Mouse (Mus musculus): Measurements from ENCODE around the gene Mcm5. TPM values are rescaled to one million over a fixed set of nuclear protein-coding genes. Genes with fewer than 3 reads are reported as not detected.

The Mcm5 gene
- polyA plus RNA-seq, 1 experiment from 2014 or later = 327 TPM

GRCm38 (mm10) chr8:75082181-75082805 is 27.1 kb upstream of the Mcm5 start:
- peaks cover 11% of the 10 kb centered on the region for H3K4me1 ChIP-seq
- no peak overlapping the region for H3K4me3 ChIP-seq
- H3K27me3 ChIP-seq (ENCODE audit: low read depth, poor library complexity, severe bottlenecking) = no peaks in the 10 kb centered on the region
- no peaks in the 10 kb centered on the region for H3K9me3 ChIP-seq (replicated peaks)
- 83% methylated on average over 6 of the region's 6 CpGs for WGBS
- DNase-seq (ENCODE audit: low spot score) = no peak
- H3K27ac ChIP-seq (replicated peaks) = no peak overlapping the region
- H3K36me3 ChIP-seq = no peaks in the 10 kb centered on the region

DNA sequence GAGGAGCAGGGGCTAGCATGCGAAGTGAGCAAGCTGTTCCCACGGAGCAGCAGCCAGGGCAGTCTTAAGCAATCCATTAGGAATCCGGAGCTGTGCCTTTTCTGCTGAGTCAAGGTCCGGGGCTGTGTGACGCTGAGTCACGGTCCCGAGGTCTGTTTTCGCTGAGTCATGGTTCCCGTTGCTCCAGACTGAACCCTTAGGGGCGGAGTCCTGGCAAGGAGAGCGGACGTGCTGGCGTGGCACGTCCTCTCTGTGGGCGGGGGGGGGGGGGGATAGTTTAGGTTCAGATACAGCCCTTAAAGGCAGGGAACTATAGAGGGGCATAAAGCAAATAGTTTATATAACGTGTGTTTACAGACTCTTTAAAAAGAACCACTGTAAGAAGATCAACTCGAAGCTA is 25.5 kb upstream of the Mcm5 start:
- H3K27ac ChIP-seq (replicated peaks) = peak overlapping the region; percentile 39
- no peaks in the 10 kb centered on the region for H3K27me3 ChIP-seq (ENCODE audit: low read depth, poor library complexity, severe bottlenecking)
- 7% methylated on average over 17 of the region's 17 CpGs for WGBS
- DNase-seq (ENCODE audit: low spot score) = peak; percentile 90
- no peaks in the 10 kb centered on the region for H3K36me3 ChIP-seq
- no peaks in the 10 kb centered on the region for H3K9me3 ChIP-seq (replicated peaks)
- H3K4me1 ChIP-seq = peaks cover 11% of the 10 kb centered on the region
- H3K4me3 ChIP-seq = peak overlapping the region; percentile 42

DNA sequence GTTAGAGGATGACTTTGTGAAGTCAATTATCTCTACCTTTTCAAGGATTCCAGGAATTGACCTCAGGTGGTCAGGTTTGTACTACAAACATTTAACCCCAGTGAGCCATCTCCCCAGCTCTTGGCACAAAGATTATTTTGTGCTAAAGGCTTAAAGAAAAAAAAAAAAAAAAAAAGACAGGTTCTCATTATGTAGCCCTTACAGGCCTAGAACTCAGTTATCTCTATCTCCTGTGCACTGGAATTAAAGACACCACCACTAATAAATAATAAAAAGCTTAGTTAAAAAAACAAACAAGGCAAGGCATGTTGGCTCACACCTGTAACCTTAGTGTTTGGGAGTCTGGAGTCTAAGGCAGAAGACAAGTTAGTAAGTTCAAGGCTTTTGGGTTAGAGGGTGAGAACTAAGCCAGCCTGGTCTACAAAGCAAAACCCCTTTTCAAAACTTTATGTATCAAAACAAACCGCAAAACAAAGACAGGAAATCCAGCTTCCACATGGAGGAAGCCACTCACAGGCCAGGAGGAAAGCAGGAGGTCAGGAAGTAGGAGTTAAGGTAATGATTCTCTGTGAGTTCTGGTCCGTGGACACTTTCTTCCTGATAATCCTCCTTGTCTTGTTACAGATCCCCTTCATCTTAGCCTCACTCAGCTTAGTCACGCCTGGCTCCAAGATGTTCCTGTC is 24.8 kb upstream of the Mcm5 start:
- peak overlapping the region; percentile 39; the same call in 1 of the 2 replicates for H3K27ac ChIP-seq (replicated peaks)
- 80% methylated on average over 3 of the region's 3 CpGs for WGBS

DNA sequence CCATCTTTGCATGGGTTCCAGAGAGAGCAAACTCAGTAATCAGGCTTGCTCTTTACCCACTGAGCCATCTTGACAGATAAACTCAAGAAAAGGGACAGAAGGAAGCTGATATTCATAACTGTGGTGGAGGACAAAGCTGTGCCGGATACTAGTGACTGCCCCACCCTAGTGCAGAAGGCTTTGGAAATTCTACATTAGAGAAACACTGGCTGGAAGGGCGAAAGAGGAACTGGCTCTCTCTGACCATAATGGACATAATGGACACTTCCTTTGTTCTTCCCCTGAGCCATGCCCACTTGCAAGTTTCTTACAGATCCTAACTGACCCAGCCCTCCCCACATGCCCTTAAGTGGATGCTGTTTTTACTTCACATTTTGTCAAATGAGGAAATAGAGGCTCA is 23.4 kb upstream of the Mcm5 start:
- DNase-seq (ENCODE audit: low spot score) = no peak
- 88% methylated on average over 2 of the region's 2 CpGs for WGBS
- Histone ChIP-seq H3K4me3 (no peak overlapping the region), H3K4me1 (peaks cover 23% of the 10 kb centered on the region), H3K27ac (replicated peaks) (no peak overlapping the region), H3K9me3 (replicated peaks) (no peaks in the 10 kb centered on the region), H3K27me3 (ENCODE audit: low read depth, poor library complexity, severe bottlenecking) (no peaks in the 10 kb centered on the region), H3K36me3 (no peaks in the 10 kb centered on the region)

More for the DNA sequence above, 24.8 kb upstream of the Mcm5 start:
- Histone ChIP-seq H3K36me3 (no peaks in the 10 kb centered on the region), H3K9me3 (replicated peaks) (no peaks in the 10 kb centered on the region), H3K27me3 (ENCODE audit: low read depth, poor library complexity, severe bottlenecking) (no peaks in the 10 kb centered on the region), H3K4me3 (no peak overlapping the region), H3K4me1 (peaks cover 18% of the 10 kb centered on the region)
- no peak for DNase-seq (ENCODE audit: low spot score)

DNA sequence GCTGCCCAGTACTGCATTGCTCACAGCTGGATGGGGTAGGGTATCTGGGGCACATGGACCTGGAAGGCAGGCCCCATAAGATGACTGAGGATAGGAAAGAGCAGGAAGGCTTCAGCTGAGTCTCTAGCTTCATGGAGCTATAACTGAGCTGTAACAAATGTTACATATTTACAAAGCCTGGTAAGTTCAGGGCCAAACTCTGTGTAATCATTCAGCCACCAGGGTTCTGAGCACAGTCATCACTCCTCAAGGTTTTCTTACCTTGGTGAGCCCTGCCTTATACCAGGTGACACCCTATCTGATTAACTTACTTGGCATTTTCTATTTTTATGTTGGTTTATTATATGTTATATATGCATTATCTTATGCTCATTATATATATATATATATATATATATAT is 22.2 kb upstream of the Mcm5 start:
- DNase-seq (ENCODE audit: low spot score) = no peak
- H3K4me3 ChIP-seq = no peak overlapping the region
- peaks cover 23% of the 10 kb centered on the region for H3K4me1 ChIP-seq
- H3K27me3 ChIP-seq (ENCODE audit: low read depth, poor library complexity, severe bottlenecking) = peaks cover 1% of the 10 kb centered on the region; the same call in 1 of the 2 replicates
- no peak overlapping the region for H3K27ac ChIP-seq (replicated peaks)
- H3K36me3 ChIP-seq = no peaks in the 10 kb centered on the region
- H3K9me3 ChIP-seq (replicated peaks) = no peaks in the 10 kb centered on the region

DNA sequence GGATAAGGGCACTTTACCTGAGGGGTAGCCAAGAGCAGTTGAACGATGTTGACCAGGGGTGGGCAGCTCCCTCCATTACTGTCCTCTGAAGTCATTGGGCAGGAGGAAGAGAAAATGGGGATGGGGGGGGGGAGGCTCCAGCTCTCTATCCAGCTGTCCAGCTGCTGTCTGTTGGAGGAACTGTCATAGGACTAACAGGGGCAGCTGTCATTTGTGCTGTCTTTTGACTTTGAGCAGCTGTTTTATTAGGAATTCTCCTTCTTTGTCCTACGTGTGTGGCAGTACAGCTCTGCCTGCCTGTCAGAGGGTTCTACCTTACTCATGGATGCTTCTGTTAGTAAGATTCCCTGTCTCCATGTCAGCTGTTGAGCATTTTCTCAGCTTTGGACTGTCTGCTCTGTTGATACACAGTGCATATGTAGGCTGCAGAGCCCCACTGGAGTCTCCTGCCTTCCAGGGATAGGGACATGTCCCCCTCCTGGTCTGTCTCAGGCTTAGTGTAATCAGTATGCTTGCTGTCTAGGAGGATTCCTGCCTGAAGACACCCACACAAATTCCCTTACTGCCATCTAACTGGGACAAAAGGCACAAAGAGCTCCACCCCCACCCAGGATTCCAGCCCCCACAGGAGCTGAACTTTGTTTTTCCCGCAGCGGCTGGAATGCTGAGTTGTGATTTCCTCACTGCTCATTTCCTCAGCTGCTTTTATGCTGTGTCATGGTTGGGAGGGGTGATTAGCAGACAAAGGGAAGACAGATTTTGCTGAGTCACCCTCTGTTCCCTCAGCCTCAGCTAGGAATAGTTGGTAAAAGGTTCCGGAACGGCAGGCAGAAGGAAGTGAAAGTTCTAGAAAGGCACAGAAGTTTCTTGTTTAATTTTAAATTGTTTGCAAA is 20.1 kb upstream of the Mcm5 start:
- Histone ChIP-seq H3K27ac (replicated peaks) (peak overlapping the region; percentile 64), H3K4me3 (no peak overlapping the region), H3K27me3 (ENCODE audit: low read depth, poor library complexity, severe bottlenecking) (peaks cover 9% of the 10 kb centered on the region; the same call in 1 of the 2 replicates), H3K9me3 (replicated peaks) (no peaks in the 10 kb centered on the region), H3K36me3 (no peaks in the 10 kb centered on the region), H3K4me1 (peaks cover 27% of the 10 kb centered on the region)
- WGBS = 44% methylated on average over 6 of the region's 6 CpGs
- DNase-seq (ENCODE audit: low spot score) = peak; percentile 59

DNA sequence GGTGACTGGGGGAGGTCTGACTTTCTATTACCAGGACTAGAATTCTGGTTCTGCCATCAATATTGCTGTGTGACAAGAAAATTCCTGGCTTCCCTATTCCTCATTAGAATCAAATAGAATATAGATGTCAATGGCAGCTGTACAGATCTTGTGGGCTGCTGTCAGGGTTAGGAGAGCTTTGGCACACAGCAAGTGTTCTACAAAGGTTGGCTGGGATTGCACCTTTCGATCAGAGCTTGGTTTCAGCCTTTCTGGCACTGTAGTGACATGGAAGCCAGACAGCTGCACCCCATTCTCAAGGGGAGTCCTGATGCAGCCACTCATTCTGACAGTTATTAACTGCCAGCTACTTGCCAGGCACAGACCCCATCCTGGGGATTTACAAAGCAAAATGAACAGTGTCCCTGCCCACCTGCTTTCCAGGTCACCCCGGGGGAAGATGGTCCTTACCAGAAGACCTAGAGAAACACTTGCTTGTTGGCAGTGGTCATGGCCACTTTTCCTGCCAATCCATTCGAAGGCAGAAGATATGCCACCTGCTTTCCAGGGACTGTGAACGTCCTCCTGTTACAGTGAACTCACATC is 18.5 kb upstream of the Mcm5 start:
- 92% methylated on average over 4 of the region's 4 CpGs for WGBS
- Histone ChIP-seq H3K27ac (replicated peaks) (no peak overlapping the region), H3K27me3 (ENCODE audit: low read depth, poor library complexity, severe bottlenecking) (peaks cover 9% of the 10 kb centered on the region; the same call in 1 of the 2 replicates), H3K9me3 (replicated peaks) (no peaks in the 10 kb centered on the region), H3K4me1 (peaks cover 27% of the 10 kb centered on the region), H3K36me3 (no peaks in the 10 kb centered on the region), H3K4me3 (no peak overlapping the region)
- no peak for DNase-seq (ENCODE audit: low spot score)

DNA sequence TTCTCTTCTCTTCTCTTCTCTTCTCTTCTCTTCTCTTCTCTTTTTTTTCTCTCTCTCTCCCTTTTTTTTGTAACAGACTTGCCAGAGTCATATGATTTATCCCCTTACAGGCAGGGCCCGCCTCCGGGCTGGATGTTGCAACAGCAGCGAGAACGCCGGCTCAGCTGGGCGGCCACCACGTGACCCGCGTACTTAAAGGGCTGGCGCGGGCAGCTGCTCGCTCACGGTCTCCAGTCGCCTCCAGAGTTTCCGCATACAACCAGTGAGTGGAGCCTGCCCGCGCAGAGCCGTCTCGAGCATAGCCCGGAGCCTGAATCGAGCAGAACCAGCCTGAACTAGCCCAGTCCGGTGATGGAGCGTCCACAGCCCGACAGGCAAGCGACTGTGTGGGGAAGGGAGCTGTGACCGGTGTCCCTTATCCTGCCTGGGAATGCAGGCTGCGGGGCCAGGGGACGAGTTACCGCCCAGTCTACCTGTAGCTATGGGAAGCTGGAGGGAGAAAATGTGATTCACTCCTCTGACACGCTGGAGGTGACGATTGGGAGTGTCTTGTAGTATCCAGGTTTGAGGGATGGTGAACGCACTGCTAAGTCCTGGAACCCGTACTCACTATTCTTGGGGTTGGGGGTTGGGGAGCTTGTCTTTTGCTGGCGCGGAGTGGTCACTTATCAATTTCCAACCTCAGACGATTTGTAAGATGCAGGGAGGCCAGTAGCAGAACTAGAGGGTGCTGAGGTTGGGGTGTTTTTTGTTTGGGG is 15.8 kb upstream of the Mcm5 start, which contains the start of gene Hmox1:
TSS of gene Hmox1 (plus strand) at position 223 of the 758 bp plus-strand sequence.
- WGBS = under 1% methylated on average over 36 of the region's 36 CpGs
- H3K4me3 ChIP-seq = peak within 1 kb of the TSS; percentile 78
- H3K27ac ChIP-seq (replicated peaks) = peak within 1 kb of the TSS; percentile 84

GRCm38 (mm10) chr8:75102956-75103355 is 6.4 kb upstream of the Mcm5 start:
- no peak overlapping the region for H3K4me3 ChIP-seq
- no peak for DNase-seq (ENCODE audit: low spot score)
- H3K27me3 ChIP-seq (ENCODE audit: low read depth, poor library complexity, severe bottlenecking) = no peaks in the 10 kb centered on the region
- H3K9me3 ChIP-seq (replicated peaks) = no peaks in the 10 kb centered on the region
- peaks cover 10% of the 10 kb centered on the region for H3K4me1 ChIP-seq
- H3K27ac ChIP-seq (replicated peaks) = no peak overlapping the region
- peaks cover 14% of the 10 kb centered on the region for H3K36me3 ChIP-seq
- 88% methylated on average over 4 of the region's 4 CpGs for WGBS

More for the DNA sequence above, 15.8 kb upstream of the Mcm5 start, which contains the start of gene Hmox1:
- DNase-seq (ENCODE audit: low spot score) = peak; percentile 92
- peaks cover 27% of the 10 kb centered on the region for H3K4me1 ChIP-seq
- no peaks in the 10 kb centered on the region for H3K9me3 ChIP-seq (replicated peaks)
- H3K27me3 ChIP-seq (ENCODE audit: low read depth, poor library complexity, severe bottlenecking) = peaks cover 9% of the 10 kb centered on the region; the same call in 1 of the 2 replicates
- peaks cover 23% of the 10 kb centered on the region for H3K36me3 ChIP-seq

GRCm38 (mm10) chr8:75103376-75103878 is 5.9 kb upstream of the Mcm5 start:
- H3K27ac ChIP-seq (replicated peaks) = peak overlapping the region; percentile 74
- no peaks in the 10 kb centered on the region for H3K27me3 ChIP-seq (ENCODE audit: low read depth, poor library complexity, severe bottlenecking)

DNA sequence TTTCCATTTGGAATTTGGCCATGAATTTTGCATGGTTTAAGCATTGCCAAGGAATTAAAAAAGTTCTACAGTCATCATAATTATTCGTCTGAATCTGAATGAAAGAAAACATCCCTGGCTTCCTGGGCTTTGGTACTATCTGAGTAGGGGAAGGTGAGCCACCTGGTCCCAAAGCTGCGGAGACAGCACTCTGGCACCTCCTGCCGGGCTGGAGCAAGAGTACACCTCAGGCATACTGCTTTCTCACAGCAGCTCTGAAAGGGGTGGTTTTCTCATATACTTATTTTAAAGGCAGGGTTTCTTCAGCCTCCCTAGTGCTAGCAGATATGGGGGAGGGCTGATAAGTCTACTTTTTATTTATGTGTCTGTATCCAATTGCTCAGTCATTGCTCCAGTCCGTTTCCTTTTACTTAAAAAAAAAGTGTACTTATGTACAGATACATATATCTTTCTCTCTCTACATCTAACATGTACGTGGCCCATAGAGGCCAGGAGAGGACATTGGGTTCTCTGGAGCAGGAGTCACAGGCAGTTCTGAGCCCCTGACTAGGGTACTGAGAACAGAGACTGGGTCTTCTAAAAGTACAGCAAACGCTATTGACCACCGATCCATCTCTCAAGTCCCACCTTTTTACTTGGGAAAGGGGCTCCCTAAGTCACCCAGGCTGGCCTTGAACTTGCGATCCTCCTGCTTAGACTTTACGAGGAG is 688 bp upstream of the Mcm5 start:
- 1% methylated on average over 9 of the region's 9 CpGs for WGBS
- Histone ChIP-seq H3K27me3 (ENCODE audit: low read depth, poor library complexity, severe bottlenecking) (no peaks in the 10 kb centered on the region), H3K36me3 (peaks cover 35% of the 10 kb centered on the region), H3K27ac (replicated peaks) (peak overlapping the region; percentile 94), H3K9me3 (replicated peaks) (no peaks in the 10 kb centered on the region), H3K4me1 (peaks cover 34% of the 10 kb centered on the region), H3K4me3 (peak overlapping the region; percentile 86)
- DNase-seq (ENCODE audit: low spot score) = peak; percentile 78

More at GRCm38 (mm10) chr8:75103376-75103878, 5.9 kb upstream of the Mcm5 start:
- Histone ChIP-seq H3K4me3 (no peak overlapping the region), H3K36me3 (peaks cover 9% of the 10 kb centered on the region), H3K4me1 (peaks cover 15% of the 10 kb centered on the region), H3K9me3 (replicated peaks) (no peaks in the 10 kb centered on the region)
- 50% methylated on average over 8 of the region's 8 CpGs for WGBS
- peak; percentile 19 for DNase-seq (ENCODE audit: low spot score)

Data from midbrain, embryonic 10.5 days (tissue).